Mouse (Mus musculus) stomach, postnatal 0 days (tissue): ENCODE results near the gene Ypel3. TPM values are rescaled to one million over a fixed set of nuclear protein-coding genes. Genes with fewer than 3 reads are reported as not detected.
A peak's percentile ranks its signal among the peaks of the same experiment; 100 is the strongest.

Source experiments
- ATAC-seq: fragments of 200-750 bp; cut with Nextera tagmentation; 2 replicates; pipeline ENCODE4 v1.8.0; 2017; ENCODE audit not compliant: low FRiP score, low TSS enrichment
- DNase-seq: peaks from one replicate; pipeline ENCODE4 v3.0.0-alpha.2; 2016; ENCODE audit warnings: low spot score
- H3K27ac ChIP-seq: fragments of 300-500 bp; sonication (generic); replicated peaks from 2 replicates; pipeline ENCODE4 v1.5.1; 2014; ENCODE audit warnings: mild to moderate bottlenecking, control low read depth
- H3K27me3 ChIP-seq: fragments of 300-500 bp; sonication (generic); 2 replicates; pipeline ENCODE4 v1.6.1; 2014; ENCODE audit warnings: low read length; ENCODE audit not compliant: control insufficient read depth, insufficient read depth
- H3K36me3 ChIP-seq: fragments of 300-500 bp; sonication (generic); 2 replicates; pipeline ENCODE4 v1.6.1; 2014; ENCODE audit warnings: low read length, mixed read lengths; ENCODE audit not compliant: control insufficient read depth, insufficient read depth
- H3K4me1 ChIP-seq: fragments of 300-500 bp; sonication (generic); replicated peaks from 2 replicates; pipeline ENCODE4 v1.6.1; 2014; ENCODE audit warnings: antibody characterized with exemption; ENCODE audit not compliant: control insufficient read depth, insufficient read depth
- H3K4me2 ChIP-seq: fragments of 300-500 bp; sonication (generic); replicated peaks from 2 replicates; pipeline ENCODE4 v1.6.1; 2014; ENCODE audit warnings: low read depth, mild to moderate bottlenecking, control low read depth, moderate library complexity
- H3K4me3 ChIP-seq: fragments of 300-500 bp; sonication (generic); 2 replicates; pipeline ENCODE4 v1.5.1; 2014; ENCODE audit warnings: low read depth, low read length, control low read depth
- H3K9ac ChIP-seq: fragments of 300-500 bp; sonication (generic); 2 replicates; pipeline ENCODE4 v1.6.1; 2014; ENCODE audit warnings: mild to moderate bottlenecking, low read length, control low read depth, mixed read lengths
- H3K9me3 ChIP-seq: fragments of 300-500 bp; sonication (generic); 2 replicates; pipeline ENCODE4 v1.6.1; 2016; ENCODE audit warnings: low read length; ENCODE audit not compliant: control insufficient read depth
- CTCF ChIP-seq: IDR thresholded peaks from 2 replicates; pipeline ENCODE4 v1.5.1; 2016; ENCODE audit warnings: antibody characterized with exemption, low read depth, mild to moderate bottlenecking, moderate library complexity
- EP300 ChIP-seq: optimal IDR thresholded peaks from 2 replicates; pipeline ENCODE3; 2016; ENCODE audit warnings: antibody characterized with exemption
- WGBS: fragments of 180-500 bp; shearing (Covaris S2); extraction: QIAGEN DNeasy Blood & Tissue Kit; methylation state at CpG from one replicate; pipeline ENCODE4 v1.1.7; 2014; 5-methylcytosine and 5-hydroxymethylcytosine counted together
- polyA plus RNA-seq: library from polyadenylated mRNA; unstranded; fragments of >200 nt; fragmentation: Nextera tagmentation; extraction: Ambion mirVana; gene quantifications from 2 replicates; pipeline ENCODE4 v1.2.1, GENCODE M21; 2015

Ypel3 gene
- polyA plus RNA-seq, 1 experiment from 2014 or later, result 86.0 TPM

GRCm38 (mm10) chr7:126770784-126771183, 6.0 kb upstream of the Ypel3 start:
- Histone ChIP-seq H3K27ac (no peak overlapping the region), H3K27me3 (no peaks in the 10 kb centered on the region), H3K4me3 (no peak overlapping the region), H3K36me3 (peaks cover 22% of the 10 kb centered on the region; the same call in 1 of the 2 replicates), H3K9ac (no peak overlapping the region), H3K4me1 (no peaks in the 10 kb centered on the region), H3K9me3 (no peaks in the 10 kb centered on the region), H3K4me2 (no peak overlapping the region)
- WGBS, result 75% methylated on average over 12 of the region's 12 CpGs
- DNase-seq (no peak), ATAC-seq (no peak)
- TF ChIP-seq EP300 (no peak), CTCF (no peak)

- Histone ChIP-seq H3K4me3 (no peak overlapping the region), H3K36me3 (peaks cover 11% of the 10 kb centered on the region; the same call in 1 of the 2 replicates), H3K27ac (no peak overlapping the region), H3K4me2 (no peak overlapping the region), H3K27me3 (no peaks in the 10 kb centered on the region), H3K9me3 (no peaks in the 10 kb centered on the region), H3K9ac (no peak overlapping the region), H3K4me1 (peaks cover 5% of the 10 kb centered on the region; the same call in 1 of the 2 replicates)
- DNase-seq (no peak), ATAC-seq (no peak)
- 80% methylated on average over 2 of the region's 2 CpGs for WGBS
- no peak for TF ChIP-seq CTCF
- TF ChIP-seq EP300, result no peak
These were observed 3.4 kb upstream of the Ypel3 start for GRCm38 (mm10) chr7:126773351-126773750.

GRCm38 (mm10) chr7:126774463-126774862, 2.3 kb upstream of the Ypel3 start:
- H3K27ac ChIP-seq, result peak overlapping the region; percentile 30; the same call in 1 of the 2 replicates
- 58% methylated on average over 2 of the region's 2 CpGs for WGBS

DNA sequence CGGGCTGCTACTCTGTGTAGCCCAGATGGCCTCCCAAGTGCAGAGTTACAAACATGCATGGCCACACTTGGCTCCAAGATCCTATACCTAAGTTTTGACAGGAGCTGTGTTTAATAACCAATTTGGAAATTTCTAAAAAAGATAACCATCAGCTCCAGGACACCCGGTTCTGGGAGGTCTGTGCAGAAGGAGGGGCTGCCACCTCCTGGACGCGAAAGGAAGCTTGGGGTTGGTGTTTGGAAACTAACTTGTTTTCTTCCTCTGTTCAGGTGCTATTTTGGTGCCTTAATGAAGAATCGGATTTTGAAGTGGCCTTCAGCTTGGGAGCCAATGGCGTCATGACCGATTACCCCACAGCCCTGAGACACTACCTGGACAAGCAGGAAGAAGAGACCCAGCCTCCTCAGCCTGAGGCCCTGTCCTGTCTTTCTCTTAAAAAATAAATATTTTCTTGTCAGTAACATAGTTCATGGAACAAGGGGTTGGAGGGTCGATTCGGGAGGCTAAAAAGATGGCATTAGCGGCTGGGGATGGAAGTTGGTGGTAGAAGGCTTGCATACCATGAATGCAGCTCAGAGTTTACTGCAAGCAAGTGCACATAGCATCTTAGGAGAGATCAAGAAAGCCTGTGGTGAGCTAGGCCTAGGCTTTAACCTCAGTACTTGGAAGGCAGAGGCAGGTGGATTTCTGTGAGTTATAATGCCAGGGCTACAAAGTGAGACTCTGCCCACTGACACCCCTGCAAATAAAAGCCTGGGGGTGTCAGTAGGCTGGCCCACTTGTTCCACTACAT, 1.4 kb upstream of the Ypel3 start:
- no peak overlapping the region for H3K9ac ChIP-seq
- TF ChIP-seq CTCF (peak; percentile 60), EP300 (no peak)
- H3K9me3 ChIP-seq, result no peaks in the 10 kb centered on the region
- peak overlapping the region; percentile 100; the same call in 1 of the 2 replicates for H3K4me2 ChIP-seq
- H3K36me3 ChIP-seq, result peaks cover 6% of the 10 kb centered on the region; the same call in 1 of the 2 replicates
- no peak overlapping the region for H3K4me3 ChIP-seq
- H3K27ac ChIP-seq, result peak overlapping the region; percentile 92
- 72% methylated on average over 10 of the region's 10 CpGs for WGBS
- H3K4me1 ChIP-seq, result peaks cover 5% of the 10 kb centered on the region; the same call in 1 of the 2 replicates
- H3K27me3 ChIP-seq, result no peaks in the 10 kb centered on the region
- DNase-seq, result no peak
- no peak for ATAC-seq

More at GRCm38 (mm10) chr7:126774463-126774862, 2.3 kb upstream of the Ypel3 start:
- ATAC-seq (no peak), DNase-seq (no peak)
- Histone ChIP-seq H3K4me2 (no peak overlapping the region), H3K9ac (no peak overlapping the region), H3K36me3 (peaks cover 11% of the 10 kb centered on the region; the same call in 1 of the 2 replicates), H3K4me1 (peaks cover 5% of the 10 kb centered on the region; the same call in 1 of the 2 replicates), H3K4me3 (no peak overlapping the region), H3K9me3 (no peaks in the 10 kb centered on the region), H3K27me3 (no peaks in the 10 kb centered on the region)
- TF ChIP-seq EP300, result no peak
- TF ChIP-seq CTCF, result no peak

- ATAC-seq, result no peak
- peaks cover 3% of the 10 kb centered on the region; the same call in 1 of the 2 replicates for H3K36me3 ChIP-seq
- peaks cover 7% of the 10 kb centered on the region for H3K4me1 ChIP-seq
- no peak for TF ChIP-seq EP300
- no peak for TF ChIP-seq CTCF
- H3K4me3 ChIP-seq, result no peak overlapping the region
- no peak overlapping the region for H3K9ac ChIP-seq
- no peak for DNase-seq
- no peaks in the 10 kb centered on the region for H3K27me3 ChIP-seq
- WGBS, result 42% methylated on average over 3 of the region's 3 CpGs
- H3K27ac ChIP-seq, result peak overlapping the region; percentile 92
- H3K9me3 ChIP-seq, result no peaks in the 10 kb centered on the region
- peak overlapping the region; percentile 100 for H3K4me2 ChIP-seq
These were observed 849 bp upstream of the Ypel3 start for GRCm38 (mm10) chr7:126775978-126776234.

DNA sequence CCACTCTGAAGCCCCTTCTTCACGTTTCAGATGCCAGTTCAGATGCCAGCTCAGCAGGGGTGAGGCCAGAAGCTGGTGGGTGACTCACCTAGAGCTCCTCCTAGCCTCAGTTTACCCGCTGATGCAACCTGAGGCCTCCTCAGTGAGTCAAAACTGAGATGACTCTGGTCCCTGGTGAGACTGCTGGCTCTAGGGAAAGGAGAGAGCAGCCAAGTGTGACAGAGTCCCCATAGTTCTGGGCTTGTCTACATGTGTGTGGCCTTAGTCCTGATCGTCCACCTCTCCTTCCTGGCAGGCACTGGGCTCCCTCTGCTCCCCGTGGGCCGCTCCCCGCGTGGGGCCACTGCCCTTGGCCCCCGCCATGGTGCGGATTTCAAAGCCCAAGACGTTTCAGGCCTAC, 721 bp downstream of the Ypel3 start:
- no peaks in the 10 kb centered on the region for H3K27me3 ChIP-seq
- peak overlapping the region; percentile 96 for H3K9ac ChIP-seq
- DNase-seq (no peak), ATAC-seq (peak; percentile 3; the same call in 1 of the 2 replicates)
- peak overlapping the region; percentile 77 for H3K4me3 ChIP-seq
- 42% methylated on average over 10 of the region's 10 CpGs for WGBS
- H3K4me2 ChIP-seq, result peak overlapping the region; percentile 100
- peaks cover 11% of the 10 kb centered on the region for H3K4me1 ChIP-seq
- H3K27ac ChIP-seq, result peak overlapping the region; percentile 92; the same call in 1 of the 2 replicates
- no peaks in the 10 kb centered on the region for H3K9me3 ChIP-seq
- no peaks in the 10 kb centered on the region for H3K36me3 ChIP-seq
- no peak for TF ChIP-seq CTCF
- TF ChIP-seq EP300, result no peak
